Mouse (Mus musculus): Measurements from ENCODE around the gene Ormdl2.
"Not testable (repeated sequence)": the region's sequence is repeated elsewhere in the genome, so short reads cannot be mapped to it uniquely, and the experiment has no call there.

Gene Ormdl2

GRCm38 (mm10) chr10:128821358-128822056 is at the start of gene Ormdl2:
Gene Ormdl2 (minus strand): TSS chr10:128821645.
- DNase-seq, result peak; percentile 99

GRCm38 (mm10) chr10:128870341-128870740 is 48.9 kb upstream of the Ormdl2 start:
- no peak for DNase-seq

GRCm38 (mm10) chr10:128866518-128866917 is 45.1 kb upstream of the Ormdl2 start:
- no peak for DNase-seq

GRCm38 (mm10) chr10:128866042-128866441 is 44.6 kb upstream of the Ormdl2 start:
- no peak for DNase-seq

- no peak for DNase-seq
Observed at GRCm38 (mm10) chr10:128861176-128861575, 39.7 kb upstream of the Ormdl2 start.

- no peak for DNase-seq
Observed at GRCm38 (mm10) chr10:128850339-128850738, 28.9 kb upstream of the Ormdl2 start.

- DNase-seq, result no peak
Observed at GRCm38 (mm10) chr10:128848426-128848825, 27.0 kb upstream of the Ormdl2 start.

GRCm38 (mm10) chr10:128846664-128847063 is 25.2 kb upstream of the Ormdl2 start:
- no peak for DNase-seq

DNA sequence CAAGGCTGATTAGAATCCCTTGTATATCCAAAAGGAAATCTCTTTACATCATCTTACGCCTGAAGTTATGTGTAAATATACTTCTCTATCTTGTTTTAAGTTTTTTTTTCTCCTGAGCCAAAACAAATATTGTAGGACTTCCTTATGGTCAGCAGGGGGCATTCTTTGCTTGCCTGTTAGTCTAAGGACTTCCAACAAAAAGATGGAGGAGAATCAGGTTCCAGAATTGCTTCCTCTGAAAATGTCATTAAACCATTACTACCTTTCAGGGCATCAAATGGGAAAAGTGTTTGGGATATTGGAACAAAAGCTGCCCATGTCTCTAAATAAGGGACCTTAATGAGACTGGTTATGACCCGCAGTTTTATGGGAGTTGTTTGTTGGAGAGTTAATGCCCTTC is 24.1 kb upstream of the Ormdl2 start:
- no peak for DNase-seq

- no peak for DNase-seq
Observed at GRCm38 (mm10) chr10:128843260-128843659, 21.8 kb upstream of the Ormdl2 start.

DNA sequence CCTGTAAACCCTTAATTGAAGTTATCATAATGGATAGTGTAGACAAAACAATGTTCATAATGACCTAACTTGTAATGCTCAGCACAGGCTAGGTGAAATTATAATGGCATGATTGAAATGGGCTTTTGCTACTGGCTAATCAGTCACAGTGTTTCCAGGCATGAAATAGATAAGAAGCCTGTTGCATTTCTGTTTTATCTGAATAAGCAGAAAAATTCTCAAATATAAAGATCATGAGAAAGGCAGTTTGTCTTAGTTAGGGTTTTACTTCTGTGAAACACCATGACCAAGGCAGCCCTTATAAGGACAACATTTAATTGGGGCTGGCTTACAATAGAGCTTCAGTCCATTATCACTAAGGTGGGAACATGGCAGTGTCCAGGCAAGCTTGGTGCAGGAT is 19.2 kb upstream of the Ormdl2 start:
- no peak for DNase-seq

DNA sequence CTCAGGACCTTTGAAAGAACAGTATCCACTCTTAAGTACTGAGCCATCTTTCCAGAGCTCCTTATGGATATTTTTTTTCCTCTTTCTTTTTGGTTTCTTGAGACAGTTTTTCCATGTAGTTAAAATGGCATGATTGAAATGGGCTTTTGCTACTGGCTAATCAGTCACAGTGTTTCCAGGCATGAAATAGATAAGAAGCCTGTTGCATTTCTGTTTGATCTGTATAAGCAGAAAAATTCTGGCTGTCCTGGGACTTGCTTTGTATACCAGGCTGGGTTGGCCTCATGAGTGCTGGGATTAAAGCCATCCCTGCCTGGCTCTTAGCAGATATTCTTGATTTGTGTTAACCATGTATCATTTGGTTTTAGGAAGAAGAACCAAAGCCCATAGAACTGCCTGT is 18.0 kb upstream of the Ormdl2 start:
- DNase-seq, result no peak

DNA sequence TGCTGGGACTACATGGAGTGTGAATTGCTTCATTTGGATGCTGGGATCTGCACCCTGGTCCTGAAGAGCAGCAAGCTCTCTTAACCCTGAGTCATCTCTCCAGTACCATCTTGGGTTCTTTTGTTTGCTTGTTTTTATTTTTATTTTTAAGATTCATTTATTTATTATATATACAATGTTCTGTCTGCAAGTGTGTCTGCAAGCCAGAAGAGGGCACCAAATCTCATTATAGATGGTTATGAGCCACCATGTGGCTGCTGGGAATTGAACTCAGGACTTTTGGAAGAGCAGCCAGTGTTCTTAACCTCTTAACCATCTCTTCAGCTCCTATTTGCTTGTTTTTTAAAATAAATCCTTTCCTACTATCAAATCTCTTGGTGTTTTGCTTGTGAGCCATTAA is 16.0 kb upstream of the Ormdl2 start:
- DNase-seq, result no peak

GRCm38 (mm10) chr10:128823821-128824220 is 2.4 kb upstream of the Ormdl2 start:
- DNase-seq, result no peak

- DNase-seq, result not testable (repeated sequence)
Observed at GRCm38 (mm10) chr10:128823087-128823486, 1.6 kb upstream of the Ormdl2 start.

DNA sequence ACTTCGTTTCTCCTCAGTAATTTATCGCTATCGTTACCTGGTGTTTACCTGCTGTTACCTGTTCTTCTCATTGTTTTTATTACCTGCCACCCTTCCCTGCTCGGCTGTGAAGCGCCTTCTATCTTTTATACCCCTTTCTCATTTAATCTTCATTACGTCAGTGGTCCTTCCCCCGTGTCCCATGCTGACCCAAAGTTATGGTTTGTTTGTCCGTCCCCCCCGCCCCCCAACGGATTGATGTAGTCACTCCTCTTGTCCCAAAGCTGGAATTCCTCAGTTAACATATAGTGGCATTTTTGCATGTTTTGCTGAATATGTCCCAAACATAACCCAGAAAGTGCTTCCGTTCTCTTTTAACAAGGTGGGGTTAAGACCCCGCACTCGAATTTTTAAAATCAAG is 690 bp upstream of the Ormdl2 start:
- no peak for DNase-seq

DNA sequence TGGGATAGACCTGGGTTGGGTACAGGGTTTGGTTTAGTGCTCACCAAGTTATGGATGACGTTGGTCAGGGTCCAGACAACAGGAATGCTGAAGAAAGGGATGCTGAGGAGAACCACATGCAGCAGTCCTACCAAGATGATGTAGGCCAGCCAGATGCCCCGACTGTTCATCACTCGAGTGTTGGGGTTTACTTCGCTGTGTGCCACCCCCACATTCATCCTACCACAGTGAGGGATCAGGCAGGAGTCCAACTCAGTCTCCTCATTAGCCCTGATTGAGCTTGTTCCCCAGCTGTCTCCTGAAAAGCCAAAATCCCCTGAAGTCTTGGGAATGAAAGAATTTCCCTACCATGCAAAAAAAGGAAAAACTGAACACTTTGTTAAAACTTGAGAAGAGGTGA is 1.2 kb downstream of the Ormdl2 start:
- no peak for DNase-seq

GRCm38 (mm10) chr10:128817033-128817432 is 4.4 kb downstream of the Ormdl2 start, which contains the start of gene Sarnp:
Gene Sarnp (plus strand): TSS chr10:128817333.
- no peak for DNase-seq

DNA sequence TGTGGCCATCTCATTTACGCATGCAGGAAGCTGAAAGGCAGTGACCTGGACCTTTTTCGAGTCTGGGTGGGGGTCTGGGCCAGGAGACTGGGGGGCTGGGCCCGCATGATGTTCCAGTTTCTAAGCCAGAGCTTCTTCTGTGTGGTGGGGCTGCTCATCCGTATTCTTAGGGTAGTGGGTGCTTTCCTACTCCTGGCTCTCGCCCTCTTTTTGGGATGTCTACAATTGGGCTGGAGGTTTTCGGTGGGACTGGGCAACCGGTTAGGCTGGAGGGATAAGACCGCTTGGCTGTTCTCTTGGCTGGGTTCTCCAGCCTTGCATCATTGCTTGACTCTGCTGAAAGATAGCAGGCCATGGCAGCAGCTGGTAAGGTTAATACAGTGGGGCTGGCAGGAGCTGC is 14.4 kb downstream of the Ormdl2 start:
- no peak for DNase-seq

DNA sequence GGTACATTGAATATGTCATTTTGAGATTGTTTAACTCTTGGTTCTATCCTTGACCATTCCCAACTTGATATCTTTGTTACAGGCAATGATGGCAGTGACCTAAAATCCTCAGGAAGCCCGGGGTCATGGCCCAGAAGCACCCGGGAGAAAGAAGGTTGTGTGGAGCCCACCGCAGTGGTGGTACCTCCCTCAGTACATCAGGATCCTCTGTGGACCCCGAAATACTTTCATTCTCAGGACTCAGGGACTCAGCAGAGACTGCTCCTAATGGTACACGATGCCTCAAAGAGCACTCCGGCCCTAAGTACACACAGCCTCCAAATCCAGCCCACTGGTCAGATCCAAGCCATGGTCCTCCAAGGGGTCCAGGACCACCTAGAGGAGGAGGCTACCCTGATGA is 15.4 kb downstream of the Ormdl2 start:
- DNase-seq, result no peak

DNA sequence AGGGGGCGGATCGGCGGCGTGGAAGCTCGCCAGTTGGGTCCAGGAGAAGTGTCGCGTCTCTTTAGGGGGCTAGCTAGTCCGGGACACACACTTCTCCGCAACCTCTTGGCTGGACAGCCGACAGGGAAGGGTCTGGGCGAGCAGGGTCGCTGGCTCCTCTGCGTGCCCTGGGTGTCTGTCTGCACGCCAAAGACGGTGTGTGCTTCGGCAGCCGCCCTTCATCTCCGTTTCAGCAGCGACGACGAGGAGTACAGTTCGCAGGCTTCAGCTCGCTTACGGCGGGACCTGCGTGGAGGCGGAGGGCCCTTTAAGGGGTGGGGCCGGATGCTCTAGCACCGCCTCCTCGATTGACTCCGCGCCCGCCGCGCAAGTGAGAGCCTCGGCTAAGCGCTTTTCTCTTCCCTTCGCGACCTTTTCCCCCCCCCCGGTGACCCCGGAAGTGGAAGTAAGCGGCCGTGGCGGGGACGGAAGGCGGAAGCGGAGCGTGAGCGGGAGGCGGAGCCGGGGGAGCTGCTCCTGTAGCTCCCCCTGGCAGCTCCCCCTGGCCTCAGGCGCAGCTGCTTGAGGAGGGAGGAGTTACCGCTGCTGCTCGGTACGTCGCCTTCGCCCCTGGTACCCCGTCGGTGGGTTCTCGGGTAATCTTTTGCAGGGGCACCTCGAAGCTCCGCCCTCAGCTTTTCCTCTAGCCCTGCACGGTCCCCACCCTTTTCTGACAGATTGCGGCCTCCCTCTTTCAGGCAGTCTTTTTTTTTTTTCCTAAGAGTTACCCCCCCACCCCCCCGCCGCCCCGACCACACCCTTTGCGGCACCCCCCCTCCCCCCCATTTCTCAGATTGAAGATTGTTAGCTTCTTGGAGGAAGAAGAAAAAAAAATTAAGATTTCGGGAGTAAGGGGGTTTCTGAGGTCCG is 16.1 kb downstream of the Ormdl2 start:
- DNase-seq, result peak; percentile 97 to 98

DNA sequence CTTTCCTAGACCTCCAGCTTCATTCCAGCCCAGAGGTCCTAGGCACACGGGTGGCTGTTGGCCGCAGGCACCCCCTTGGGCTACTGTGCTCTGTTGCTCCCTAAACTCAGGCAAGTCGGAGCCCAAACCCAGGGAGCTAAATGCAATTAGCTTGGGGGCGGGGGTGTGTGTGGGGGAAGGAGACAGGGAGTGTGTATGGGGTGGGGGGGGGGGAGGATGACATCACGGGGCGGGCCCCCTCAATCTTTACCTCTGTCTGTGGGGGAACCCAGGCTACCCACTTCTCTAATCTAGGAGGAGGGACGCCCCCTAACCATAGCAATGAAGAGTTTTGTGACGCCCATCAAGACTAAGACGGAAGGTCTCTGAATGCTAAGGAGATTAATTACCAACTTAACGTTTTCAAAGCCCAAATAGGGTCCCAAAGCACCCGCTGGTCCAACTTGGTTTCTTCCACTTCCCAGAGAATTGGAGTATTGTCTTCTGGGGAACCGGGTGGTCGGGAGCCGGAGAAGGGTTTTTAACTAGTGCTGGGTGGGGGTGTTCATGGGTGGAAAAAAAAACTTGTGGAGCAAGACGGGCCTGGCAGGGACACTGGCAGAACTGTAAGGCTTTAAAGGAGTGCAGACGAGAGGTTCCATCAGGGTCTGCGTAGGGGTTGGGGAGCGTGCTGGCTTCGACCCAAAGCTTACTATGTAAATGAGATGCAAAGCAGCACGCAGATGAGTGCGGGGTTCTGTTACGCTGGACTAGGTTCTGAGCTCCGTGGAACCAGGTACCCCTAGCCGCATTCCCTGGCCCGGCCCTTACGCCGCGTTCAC is 17.0 kb downstream of the Ormdl2 start, which contains the start of gene Tmem198b:
Gene Tmem198b (minus strand): TSS at position 100 of the 821 bp plus-strand sequence.
- DNase-seq, result peak; percentile 62 to 75

- peak; percentile 66 for DNase-seq
Observed at GRCm38 (mm10) chr10:128803771-128804270, 17.6 kb downstream of the Ormdl2 start, which contains the start of gene Dnajc14. Gene Dnajc14 (plus strand): TSS chr10:128804062.

Data from lung, postnatal 4 days (tissue).